Mouse (Mus musculus) G1E (cell line): ENCODE measurements around the gene Fbrs. TPM values are rescaled to one million over a fixed set of nuclear protein-coding genes. Genes with fewer than 3 reads are reported as not detected.
A peak's percentile ranks its signal among the peaks of the same experiment; 100 is the strongest.

Experiments
- ATAC-seq: 2 replicates; pipeline ENCODE4 v1.8.0; 2016; ENCODE audit warnings: mild to moderate bottlenecking; ENCODE audit not compliant: insufficient number of reproducible peaks, poor library complexity, low FRiP score, severe bottlenecking; ENCODE audit errors: extremely low read depth
- DNase-seq: peaks from one replicate; pipeline ENCODE4 v3.0.0; 2012; ENCODE audit warnings: low spot score
- H3K27me3 ChIP-seq: 2 replicates; pipeline ENCODE4 v1.6.1; 2012; ENCODE audit warnings: mild to moderate bottlenecking, low read length, inconsistent platforms; ENCODE audit not compliant: insufficient read depth
- H3K36me3 ChIP-seq: replicated peaks from 2 replicates; pipeline ENCODE3; 2012; ENCODE audit warnings: mild to moderate bottlenecking, inconsistent platforms
- H3K4me1 ChIP-seq: 2 replicates; pipeline ENCODE4 v1.6.1; 2012; ENCODE audit warnings: low read depth, low read length, inconsistent platforms, mixed read lengths; ENCODE audit not compliant: insufficient read depth
- H3K4me3 ChIP-seq: 2 replicates; pipeline ENCODE4 v1.5.1; 2012; ENCODE audit warnings: low read depth, mild to moderate bottlenecking, inconsistent platforms, low read length, moderate library complexity, mixed read lengths
- H3K9me3 ChIP-seq: replicated peaks from 2 replicates; pipeline ENCODE4 v1.6.1; 2012; ENCODE audit warnings: inconsistent platforms
- CTCF ChIP-seq: IDR thresholded peaks from 2 replicates; pipeline ENCODE4 v1.5.1; 2012; ENCODE audit warnings: low read depth, low read length, inconsistent platforms, mixed read lengths
- GATA1 ChIP-seq: IDR thresholded peaks from 2 replicates; pipeline ENCODE4 v1.6.1; 2012; ENCODE audit warnings: borderline replicate concordance, low read length, inconsistent platforms, mixed read lengths
- GATA2 ChIP-seq: IDR thresholded peaks from 2 replicates; pipeline ENCODE4 v1.6.1; 2012; ENCODE audit warnings: low read depth, low read length, inconsistent platforms, borderline replicate concordance
- POLR2AphosphoS5 ChIP-seq: IDR thresholded peaks from 2 replicates; pipeline ENCODE4 v1.6.1; 2012; ENCODE audit warnings: low read depth, low read length, inconsistent platforms; ENCODE audit not compliant: insufficient replicate concordance
- TAL1 ChIP-seq: conservative IDR thresholded peaks from 2 replicates; pipeline ENCODE4 v1.6.1; 2012; ENCODE audit warnings: low read depth, low read length, inconsistent platforms, mixed read lengths
- polyA plus RNA-seq: library from polyadenylated mRNA; stranded (reverse); fragments of >175 nt; gene quantifications from 2 replicates; pipeline ENCODE4 v1.2.3, GENCODE M21; 2012
- total RNA-seq, 2 experiments: library from RNA; stranded (forward) in 1 of 2; stranded (reverse) in 1 of 2; fragments of 200-1000 nt in 1 of 2; fragments of >200 nt in 1 of 2; fragmentation: Nextera tagmentation in 1 of 2; gene quantifications; 2 replicates each; pipeline ENCODE4 v1.2.3; 2014 to 2017

Gene Fbrs
- total and polyA plus RNA-seq, 3 experiments = 13.5 to 457 (median 289) TPM

DNA sequence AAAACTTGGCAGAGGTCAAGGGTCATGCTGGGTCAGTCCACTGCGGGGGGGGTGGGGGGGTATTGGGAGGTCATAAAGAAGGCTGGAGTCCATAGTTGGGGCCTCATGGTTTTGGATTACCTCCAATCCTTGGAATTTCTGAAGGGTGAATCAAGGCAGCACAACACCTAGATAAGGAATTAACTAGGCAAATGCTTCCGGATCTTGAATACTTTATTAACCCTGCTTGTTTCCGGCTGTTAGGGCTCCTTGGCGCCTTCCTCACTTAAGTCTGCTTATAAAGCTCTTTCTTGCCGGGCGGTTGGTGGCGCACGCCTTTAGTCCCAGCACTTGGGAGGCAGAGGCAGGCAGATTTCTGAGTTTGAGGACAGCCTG, 34.0 kb downstream of the Fbrs start:
- Histone ChIP-seq H3K9me3 (no peaks in the 10 kb centered on the region), H3K27me3 (no peaks in the 10 kb centered on the region), H3K36me3 (peaks cover 40% of the 10 kb centered on the region), H3K4me1 (peaks cover 41% of the 10 kb centered on the region), H3K4me3 (peak overlapping the region; percentile 87)
- ATAC-seq (no peak), DNase-seq (peak; percentile 20)
- no peak for TF ChIP-seq GATA2
- no peak for TF ChIP-seq TAL1
- TF ChIP-seq POLR2AphosphoS5 = no peak
- no peak for TF ChIP-seq GATA1
- no peak for TF ChIP-seq CTCF

DNA sequence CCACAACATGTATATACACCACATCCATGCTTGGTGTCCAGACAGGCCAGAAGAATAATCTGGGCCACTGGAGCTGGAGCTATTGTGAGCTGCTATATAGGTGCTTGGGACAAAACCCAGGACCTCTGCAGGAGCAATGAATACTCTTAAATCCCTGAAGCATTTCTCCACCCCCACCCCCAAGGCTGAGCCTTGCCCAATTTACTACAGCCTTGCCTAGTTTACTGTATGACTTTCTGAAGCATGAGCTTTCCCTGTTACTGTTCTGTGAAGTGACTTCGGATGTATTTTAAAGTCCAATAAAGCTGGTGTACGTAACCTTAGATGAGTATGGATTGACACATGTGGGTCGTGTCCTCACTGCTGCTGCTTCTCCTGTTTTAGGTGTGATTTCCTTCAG, 34.8 kb downstream of the Fbrs start:
- Histone ChIP-seq H3K9me3 (no peaks in the 10 kb centered on the region), H3K4me3 (peak overlapping the region; percentile 87), H3K36me3 (peaks cover 47% of the 10 kb centered on the region), H3K4me1 (peaks cover 41% of the 10 kb centered on the region), H3K27me3 (no peaks in the 10 kb centered on the region)
- TF ChIP-seq POLR2AphosphoS5 (no peak), CTCF (no peak), GATA1 (no peak), GATA2 (no peak), TAL1 (no peak)
- DNase-seq (no peak), ATAC-seq (no peak)

DNA sequence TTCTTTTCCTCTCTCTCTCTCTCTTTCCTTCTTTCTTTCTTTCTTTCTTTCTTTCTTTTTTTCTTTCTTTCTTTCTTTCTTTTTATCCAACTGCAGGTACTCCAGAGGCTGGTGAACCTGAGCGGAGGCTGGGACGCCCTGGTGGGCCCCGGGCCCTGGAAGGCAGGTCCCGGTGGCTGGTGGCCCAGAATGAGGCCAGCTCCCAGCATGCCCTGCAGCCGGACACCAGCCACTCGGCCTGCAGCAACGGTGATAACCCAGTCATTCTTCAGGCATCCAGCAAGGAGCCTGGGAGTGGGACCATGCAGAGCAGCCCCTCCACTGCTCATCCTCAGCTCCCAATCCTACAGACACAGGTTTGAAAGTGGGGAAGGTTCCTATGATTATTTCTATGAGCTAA, 36.8 kb downstream of the Fbrs start:
- DNase-seq (no peak), ATAC-seq (no peak)
- Histone ChIP-seq H3K9me3 (no peaks in the 10 kb centered on the region), H3K4me3 (no peak overlapping the region; the same call in 1 of the 2 replicates), H3K4me1 (peaks cover 35% of the 10 kb centered on the region), H3K36me3 (peaks cover 63% of the 10 kb centered on the region), H3K27me3 (no peaks in the 10 kb centered on the region)
- no peak for TF ChIP-seq GATA1
- TF ChIP-seq CTCF = no peak
- no peak for TF ChIP-seq POLR2AphosphoS5
- TF ChIP-seq GATA2 = no peak
- no peak for TF ChIP-seq TAL1

DNA sequence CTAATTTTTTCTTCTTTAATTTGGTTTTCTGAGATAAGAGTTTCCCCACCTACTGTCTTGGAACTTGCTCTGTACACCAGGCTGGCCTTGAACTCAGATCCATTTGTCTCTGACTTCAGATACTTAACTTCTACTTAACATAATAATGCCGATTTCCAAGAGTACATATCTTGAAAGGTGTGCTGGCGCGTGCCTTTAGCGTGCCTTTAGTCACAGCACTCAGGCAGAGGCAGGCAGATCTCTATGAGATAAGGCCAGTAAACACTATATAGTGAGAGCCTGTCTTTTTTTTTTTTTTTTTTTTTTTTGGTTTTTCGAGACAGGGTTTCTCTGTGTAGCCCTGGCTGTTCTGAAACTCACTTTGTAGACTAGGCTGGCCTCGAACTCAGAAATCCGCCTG, 37.3 kb downstream of the Fbrs start:
- Histone ChIP-seq H3K27me3 (no peaks in the 10 kb centered on the region), H3K36me3 (peaks cover 68% of the 10 kb centered on the region), H3K4me3 (no peak overlapping the region), H3K4me1 (peaks cover 30% of the 10 kb centered on the region), H3K9me3 (no peaks in the 10 kb centered on the region)
- DNase-seq = no peak
- TF ChIP-seq TAL1 (no peak), GATA2 (no peak), POLR2AphosphoS5 (no peak), CTCF (no peak), GATA1 (no peak)
- no peak for ATAC-seq

DNA sequence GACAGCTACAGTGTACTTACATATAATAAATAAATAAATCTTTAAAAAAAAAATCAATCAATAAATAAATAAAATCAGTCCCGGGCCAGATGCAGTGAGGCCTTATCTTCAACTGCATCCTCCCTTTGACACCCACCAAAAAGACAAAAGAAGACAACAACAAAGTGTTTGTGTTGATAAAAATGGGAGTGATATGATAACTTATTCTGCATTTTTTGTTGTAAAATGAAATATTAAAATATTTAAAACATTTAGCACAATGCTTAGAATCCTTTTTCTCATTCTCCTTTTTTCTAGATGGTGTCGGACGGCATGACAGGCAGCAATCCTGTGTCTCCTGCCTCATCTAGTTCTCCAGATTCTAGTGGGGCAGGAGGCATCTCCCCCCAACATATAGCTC, 40.3 kb downstream of the Fbrs start, which contains the start of gene Gm42715:
Gm42715 (plus strand) TSS at position 301 of the 400 bp plus-strand sequence.
- TF ChIP-seq CTCF (no peak), POLR2AphosphoS5 (no peak), TAL1 (no peak), GATA1 (no peak), GATA2 (no peak)
- Histone ChIP-seq H3K27me3 (no peaks in the 10 kb centered on the region), H3K4me1 (peaks cover 15% of the 10 kb centered on the region), H3K36me3 (peaks cover 90% of the 10 kb centered on the region), H3K4me3 (no peak within 1 kb of the TSS), H3K9me3 (no peaks in the 10 kb centered on the region)
- ATAC-seq = no peak
- DNase-seq = no peak

Other genes starting within 250 kb of the Fbrs start
Only the 20 nearest of the 23 such genes appear.
- gene Dctpp1, start 218.5 kb upstream of the Fbrs start, total RNA-seq (2014; fragmentation: Nextera tagmentation) = 67.0 and 68.7 TPM in 2 replicates
- 56.4 and 74.6 TPM in 2 replicates for gene Dctpp1, start 218.5 kb upstream of the Fbrs start, total RNA-seq (2017)
- 121 and 138 TPM in 2 replicates for gene Dctpp1, start 218.5 kb upstream of the Fbrs start, polyA plus RNA-seq
- 73.6 and 75.9 TPM in 2 replicates for gene Sephs2, start 205.1 kb upstream of the Fbrs start, total RNA-seq (2014; fragmentation: Nextera tagmentation)
- 126 and 131 TPM in 2 replicates for gene Sephs2, start 205.1 kb upstream of the Fbrs start, total RNA-seq (2017)
- gene Sephs2, start 205.1 kb upstream of the Fbrs start, polyA plus RNA-seq = 39.9 and 53.7 TPM in 2 replicates
- gene Itgal, start 182.9 kb upstream of the Fbrs start, total RNA-seq (2014; fragmentation: Nextera tagmentation) = 3.7 and 5.1 TPM in 2 replicates
- gene Itgal, start 182.9 kb upstream of the Fbrs start, total RNA-seq (2017) = 3.1 and 4.1 TPM in 2 replicates
- 1.7 and 2.2 TPM in 2 replicates for gene Itgal, start 182.9 kb upstream of the Fbrs start, polyA plus RNA-seq
- 8.4 and 12.3 TPM in 2 replicates for gene Zfp768, start 133.6 kb upstream of the Fbrs start, total RNA-seq (2014; fragmentation: Nextera tagmentation)
- gene Zfp768, start 133.6 kb upstream of the Fbrs start, total RNA-seq (2017) = 10.9 and 12.3 TPM in 2 replicates
- gene Zfp768, start 133.6 kb upstream of the Fbrs start, polyA plus RNA-seq = 32.3 and 33.6 TPM in 2 replicates
- gene Zfp747, start 103.1 kb upstream of the Fbrs start, total RNA-seq (2014; fragmentation: Nextera tagmentation) = 7.8 and 9.3 TPM in 2 replicates
- 12.9 and 14.2 TPM in 2 replicates for gene Zfp747, start 103.1 kb upstream of the Fbrs start, total RNA-seq (2017)
- gene Zfp747, start 103.1 kb upstream of the Fbrs start, polyA plus RNA-seq = 5.5 and 6.2 TPM in 2 replicates
- 4.5 and 5.0 TPM in 2 replicates for gene 9130019O22Rik, start 92.0 kb upstream of the Fbrs start, total RNA-seq (2014; fragmentation: Nextera tagmentation)
- 10.2 and 11.2 TPM in 2 replicates for gene 9130019O22Rik, start 92.0 kb upstream of the Fbrs start, total RNA-seq (2017)
- gene 9130019O22Rik, start 92.0 kb upstream of the Fbrs start, polyA plus RNA-seq = 1.2 TPM in 2 replicates
- 2.2 and 4.2 TPM in 2 replicates for gene E430018J23Rik, start 85.6 kb upstream of the Fbrs start, total RNA-seq (2014; fragmentation: Nextera tagmentation)
- 7.2 and 7.7 TPM in 2 replicates for gene E430018J23Rik, start 85.6 kb upstream of the Fbrs start, total RNA-seq (2017)
- gene E430018J23Rik, start 85.6 kb upstream of the Fbrs start, polyA plus RNA-seq = 6.6 and 7.3 TPM in 2 replicates
- gene Zfp764, start 72.4 kb upstream of the Fbrs start, total RNA-seq (2014; fragmentation: Nextera tagmentation) = 2.7 and 4.4 TPM in 2 replicates
- gene Zfp764, start 72.4 kb upstream of the Fbrs start, total RNA-seq (2017) = 4.9 and 5.6 TPM in 2 replicates
- 0.55 and 0.57 TPM in 2 replicates for gene Zfp764, start 72.4 kb upstream of the Fbrs start, polyA plus RNA-seq
- 24.0 and 26.6 TPM in 2 replicates for gene Zfp688, start 57.1 kb upstream of the Fbrs start, total RNA-seq (2014; fragmentation: Nextera tagmentation)
- gene Zfp688, start 57.1 kb upstream of the Fbrs start, total RNA-seq (2017) = 11.4 and 15.9 TPM in 2 replicates
- gene Zfp688, start 57.1 kb upstream of the Fbrs start, polyA plus RNA-seq = 15.7 and 18.2 TPM in 2 replicates
- gene Zfp689, start 30.0 kb upstream of the Fbrs start, total RNA-seq (2014; fragmentation: Nextera tagmentation) = 6.1 and 7.1 TPM in 2 replicates
- 2.0 and 2.4 TPM in 2 replicates for gene Zfp689, start 30.0 kb upstream of the Fbrs start, total RNA-seq (2017)
- gene Zfp689, start 30.0 kb upstream of the Fbrs start, polyA plus RNA-seq = 12.7 and 16.7 TPM in 2 replicates
- gene Prr14, start 19.6 kb upstream of the Fbrs start, total RNA-seq (2014; fragmentation: Nextera tagmentation) = 115 and 137 TPM in 2 replicates
- gene Prr14, start 19.6 kb upstream of the Fbrs start, total RNA-seq (2017) = 19.3 and 27.6 TPM in 2 replicates
- gene Prr14, start 19.6 kb upstream of the Fbrs start, polyA plus RNA-seq = 54.2 and 63.5 TPM in 2 replicates
- 79.0 and 107 TPM in 2 replicates for gene Srcap, start 32.8 kb downstream of the Fbrs start, total RNA-seq (2014; fragmentation: Nextera tagmentation)
- gene Srcap, start 32.8 kb downstream of the Fbrs start, total RNA-seq (2017) = 14.4 and 14.8 TPM in 2 replicates
- gene Srcap, start 32.8 kb downstream of the Fbrs start, polyA plus RNA-seq = 35.7 and 48.5 TPM in 2 replicates
- gene Gm42715, start 40.4 kb downstream of the Fbrs start, total RNA-seq (2014; fragmentation: Nextera tagmentation) = 70.0 and 72.9 TPM in 2 replicates
- gene Gm42715, start 40.4 kb downstream of the Fbrs start, total RNA-seq (2017) = 4.5 and 5.0 TPM in 2 replicates
- 23.1 and 24.8 TPM in 2 replicates for gene Gm42715, start 40.4 kb downstream of the Fbrs start, polyA plus RNA-seq
- gene Tmem265, start 82.2 kb downstream of the Fbrs start, total RNA-seq (2014; fragmentation: Nextera tagmentation) = not detected in 2 replicates
- 0.87 and 3.2 TPM in 2 replicates for gene Tmem265, start 82.2 kb downstream of the Fbrs start, total RNA-seq (2017)
- 1.5 and 2.5 TPM in 2 replicates for gene Tmem265, start 82.2 kb downstream of the Fbrs start, polyA plus RNA-seq
- gene Phkg2, start 94.1 kb downstream of the Fbrs start, total RNA-seq (2014; fragmentation: Nextera tagmentation) = 68.9 and 87.3 TPM in 2 replicates
- gene Phkg2, start 94.1 kb downstream of the Fbrs start, total RNA-seq (2017) = 42.3 and 47.8 TPM in 2 replicates
- gene Phkg2, start 94.1 kb downstream of the Fbrs start, polyA plus RNA-seq = 37.5 and 50.8 TPM in 2 replicates
- gene Ccdc189, start 109.4 kb downstream of the Fbrs start, total RNA-seq (2014; fragmentation: Nextera tagmentation) = 3.2 and 9.3 TPM in 2 replicates
- gene Ccdc189, start 109.4 kb downstream of the Fbrs start, total RNA-seq (2017) = 4.0 and 5.6 TPM in 2 replicates
- 2.5 and 3.9 TPM in 2 replicates for gene Ccdc189, start 109.4 kb downstream of the Fbrs start, polyA plus RNA-seq
- 38.2 and 52.2 TPM in 2 replicates for gene Rnf40, start 109.6 kb downstream of the Fbrs start, total RNA-seq (2014; fragmentation: Nextera tagmentation)
- gene Rnf40, start 109.6 kb downstream of the Fbrs start, total RNA-seq (2017) = 48.7 and 50.3 TPM in 2 replicates
- gene Rnf40, start 109.6 kb downstream of the Fbrs start, polyA plus RNA-seq = 47.9 and 55.8 TPM in 2 replicates
- gene Zfp629, start 136.6 kb downstream of the Fbrs start, total RNA-seq (2014; fragmentation: Nextera tagmentation) = 11.3 and 11.8 TPM in 2 replicates
- 8.7 and 9.0 TPM in 2 replicates for gene Zfp629, start 136.6 kb downstream of the Fbrs start, total RNA-seq (2017)
- 23.2 and 24.3 TPM in 2 replicates for gene Zfp629, start 136.6 kb downstream of the Fbrs start, polyA plus RNA-seq
- 18.1 and 38.7 TPM in 2 replicates for gene Bcl7c, start 229.7 kb downstream of the Fbrs start, total RNA-seq (2014; fragmentation: Nextera tagmentation)
- 28.2 and 36.8 TPM in 2 replicates for gene Bcl7c, start 229.7 kb downstream of the Fbrs start, total RNA-seq (2017)
- gene Bcl7c, start 229.7 kb downstream of the Fbrs start, polyA plus RNA-seq = 330 and 397 TPM in 2 replicates
- 5.3 and 9.6 TPM in 2 replicates for gene Ctf1, start 233.5 kb downstream of the Fbrs start, total RNA-seq (2014; fragmentation: Nextera tagmentation)
- 0.41 and 2.3 TPM in 2 replicates for gene Ctf1, start 233.5 kb downstream of the Fbrs start, total RNA-seq (2017)
- 1.7 and 2.2 TPM in 2 replicates for gene Ctf1, start 233.5 kb downstream of the Fbrs start, polyA plus RNA-seq